Mouse (Mus musculus) retina, postnatal 7 days (tissue): Measurements from ENCODE around the gene Phc1.
"Not testable (repeated sequence)": the region's sequence is repeated elsewhere in the genome, so short reads cannot be mapped to it uniquely, and the experiment has no call there.

Experiments used
- DNase-seq: peaks from one replicate; pipeline ENCODE4 v3.0.0-alpha.2; 2012; ENCODE audit warnings: low read depth, low spot score

Phc1 gene

GRCm38 (mm10) chr6:122340349-122341000, at the start of gene Phc1:
Gene Phc1, minus strand, starts transcription at chr6:122340561.
- no peak for DNase-seq

GRCm38 (mm10) chr6:122389986-122390385, 49.6 kb upstream of the Phc1 start:
- DNase-seq: not testable (repeated sequence)

- DNase-seq: not testable (repeated sequence)
Measured at GRCm38 (mm10) chr6:122387177-122388028, 47.0 kb upstream of the Phc1 start.

GRCm38 (mm10) chr6:122385724-122386123, 45.4 kb upstream of the Phc1 start:
- no peak for DNase-seq

GRCm38 (mm10) chr6:122384886-122385285, 44.5 kb upstream of the Phc1 start:
- DNase-seq: no peak

- DNase-seq: no peak
Measured at GRCm38 (mm10) chr6:122383211-122383610, 42.9 kb upstream of the Phc1 start.

- DNase-seq: no peak
Measured at GRCm38 (mm10) chr6:122382046-122382445, 41.7 kb upstream of the Phc1 start.

GRCm38 (mm10) chr6:122368245-122368644, 27.9 kb upstream of the Phc1 start:
- no peak for DNase-seq

- no peak for DNase-seq
Measured at GRCm38 (mm10) chr6:122366976-122367375, 26.6 kb upstream of the Phc1 start.

GRCm38 (mm10) chr6:122366287-122366686, 25.9 kb upstream of the Phc1 start:
- no peak for DNase-seq

- no peak for DNase-seq
Measured at GRCm38 (mm10) chr6:122365706-122366105, 25.3 kb upstream of the Phc1 start.

- DNase-seq: no peak
Measured at GRCm38 (mm10) chr6:122357089-122357488, 16.7 kb upstream of the Phc1 start.

- DNase-seq: no peak
Measured at GRCm38 (mm10) chr6:122355909-122356308, 15.5 kb upstream of the Phc1 start.

GRCm38 (mm10) chr6:122347326-122347725, 7.0 kb upstream of the Phc1 start:
- not testable (repeated sequence) for DNase-seq

- no peak for DNase-seq
Measured at GRCm38 (mm10) chr6:122346399-122346798, 6.0 kb upstream of the Phc1 start.

- no peak for DNase-seq
Measured at GRCm38 (mm10) chr6:122345731-122346130, 5.4 kb upstream of the Phc1 start.

- no peak for DNase-seq
Measured at GRCm38 (mm10) chr6:122344386-122345116, 4.2 kb upstream of the Phc1 start.

- DNase-seq: no peak
Measured at GRCm38 (mm10) chr6:122343719-122344118, 3.4 kb upstream of the Phc1 start.

- no peak for DNase-seq
Measured at GRCm38 (mm10) chr6:122342125-122342524, 1.8 kb upstream of the Phc1 start.

- DNase-seq: no peak
Measured at GRCm38 (mm10) chr6:122341038-122341810, 863 bp upstream of the Phc1 start.

GRCm38 (mm10) chr6:122339648-122340341, 566 bp downstream of the Phc1 start:
- peak; percentile 80 for DNase-seq
